Mouse (Mus musculus): ENCODE measurements around the gene Polr2e.

The Polr2e gene

GRCm38 (mm10) chr10:79996272-79997033, 43.1 kb downstream of the Polr2e start, which contains the start of gene Abca7:
Abca7 (plus strand) TSS chr10:79996494.
- TF ChIP-seq GATA4 (IDR thresholded peaks at IDR 0.05; ENCODE audit: insufficient replicate concordance, low read length), result no peak

GRCm38 (mm10) chr10:79995636-79996035, 44.0 kb downstream of the Polr2e start:
- no peak for TF ChIP-seq GATA4 (IDR thresholded peaks at IDR 0.05; ENCODE audit: insufficient replicate concordance, low read length)

DNA sequence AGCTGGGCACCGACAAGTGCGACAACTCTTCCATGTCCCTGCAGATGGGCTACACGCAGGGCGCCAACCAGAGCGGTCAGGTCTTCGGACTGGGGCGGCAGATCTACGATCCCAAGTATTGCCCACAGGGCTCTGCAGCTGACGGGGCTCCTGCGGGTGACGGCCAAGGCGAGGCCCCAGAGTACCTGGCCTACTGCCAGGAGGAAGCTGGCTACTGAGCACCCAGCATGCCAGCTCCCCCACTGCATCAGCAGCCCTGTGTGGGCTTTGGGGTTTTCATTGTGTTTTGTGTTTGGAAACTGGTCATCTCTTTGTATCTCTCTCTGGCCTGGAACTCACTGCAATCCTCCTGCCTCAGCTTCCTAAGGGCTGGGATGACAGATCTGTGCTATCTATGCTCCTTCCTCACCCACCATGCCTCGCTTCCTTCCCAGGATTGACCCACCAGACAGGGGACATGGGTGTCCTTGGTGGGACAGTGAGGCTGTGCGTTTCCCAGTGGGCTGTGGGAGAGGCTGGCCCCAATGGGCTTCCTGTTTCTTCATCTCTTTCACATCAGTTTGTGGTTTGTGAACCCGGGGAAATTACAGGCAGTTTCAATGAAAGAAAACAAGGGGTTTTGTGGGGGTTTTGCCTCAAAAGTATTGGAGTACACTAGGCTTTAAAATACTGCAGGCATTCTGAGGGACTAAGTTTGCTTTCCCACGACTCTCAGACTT, 45.0 kb downstream of the Polr2e start:
- no peak for TF ChIP-seq GATA4 (IDR thresholded peaks at IDR 0.05; ENCODE audit: insufficient replicate concordance, low read length)

DNA sequence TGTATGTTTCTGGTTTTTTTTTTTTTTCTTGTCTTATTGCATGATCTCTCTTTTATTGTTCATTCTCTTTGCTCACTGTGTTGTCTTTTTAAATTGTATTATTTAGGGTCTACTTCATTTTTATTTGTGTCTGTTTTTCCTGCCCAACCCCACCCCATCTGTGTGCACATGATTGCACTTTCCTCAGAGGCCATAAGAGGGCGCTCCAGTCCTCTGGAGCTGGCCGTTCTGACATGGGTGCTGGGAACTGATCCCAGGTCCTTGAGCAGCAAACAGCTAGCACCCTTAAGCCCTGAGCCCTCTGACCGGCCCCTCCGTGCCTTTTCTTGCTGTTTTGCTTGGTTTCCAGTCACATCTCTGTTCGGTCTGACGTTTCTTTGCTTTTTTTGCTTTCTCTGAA, 48.0 kb downstream of the Polr2e start:
- no peak for TF ChIP-seq GATA4 (IDR thresholded peaks at IDR 0.05; ENCODE audit: insufficient replicate concordance, low read length)

GRCm38 (mm10) chr10:79991099-79991498, 48.5 kb downstream of the Polr2e start:
- no peak for TF ChIP-seq GATA4 (IDR thresholded peaks at IDR 0.05; ENCODE audit: insufficient replicate concordance, low read length)

GRCm38 (mm10) chr10:79989870-79990269, 49.7 kb downstream of the Polr2e start:
- TF ChIP-seq GATA4 (IDR thresholded peaks at IDR 0.05; ENCODE audit: insufficient replicate concordance, low read length), result no peak

DNA sequence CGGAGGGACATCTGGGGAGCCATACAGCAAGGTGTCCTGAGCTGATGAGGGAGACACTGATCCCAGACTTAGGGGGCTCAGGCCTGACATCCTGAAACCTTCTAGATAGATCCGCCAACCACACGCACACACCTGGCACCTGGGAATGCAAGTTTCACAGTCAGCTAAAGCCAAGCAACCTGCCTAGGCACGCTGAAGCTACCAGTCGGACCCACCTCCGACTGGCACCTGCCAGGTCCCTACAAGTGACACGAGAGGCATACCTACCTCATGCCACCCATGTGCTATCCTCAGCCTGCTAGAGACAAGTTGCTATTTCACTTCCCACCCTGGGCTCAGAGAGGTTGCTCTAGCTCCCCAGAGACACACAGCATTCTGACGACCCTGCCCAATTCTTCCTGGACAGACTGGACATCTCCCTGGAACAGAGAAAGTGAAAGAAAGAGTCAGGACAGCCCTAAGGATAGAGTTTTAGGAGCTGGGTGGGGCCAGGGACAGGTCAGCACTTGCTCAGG, 50.3 kb downstream of the Polr2e start:
- TF ChIP-seq GATA4 (IDR thresholded peaks at IDR 0.05; ENCODE audit: insufficient replicate concordance, low read length), result no peak

DNA sequence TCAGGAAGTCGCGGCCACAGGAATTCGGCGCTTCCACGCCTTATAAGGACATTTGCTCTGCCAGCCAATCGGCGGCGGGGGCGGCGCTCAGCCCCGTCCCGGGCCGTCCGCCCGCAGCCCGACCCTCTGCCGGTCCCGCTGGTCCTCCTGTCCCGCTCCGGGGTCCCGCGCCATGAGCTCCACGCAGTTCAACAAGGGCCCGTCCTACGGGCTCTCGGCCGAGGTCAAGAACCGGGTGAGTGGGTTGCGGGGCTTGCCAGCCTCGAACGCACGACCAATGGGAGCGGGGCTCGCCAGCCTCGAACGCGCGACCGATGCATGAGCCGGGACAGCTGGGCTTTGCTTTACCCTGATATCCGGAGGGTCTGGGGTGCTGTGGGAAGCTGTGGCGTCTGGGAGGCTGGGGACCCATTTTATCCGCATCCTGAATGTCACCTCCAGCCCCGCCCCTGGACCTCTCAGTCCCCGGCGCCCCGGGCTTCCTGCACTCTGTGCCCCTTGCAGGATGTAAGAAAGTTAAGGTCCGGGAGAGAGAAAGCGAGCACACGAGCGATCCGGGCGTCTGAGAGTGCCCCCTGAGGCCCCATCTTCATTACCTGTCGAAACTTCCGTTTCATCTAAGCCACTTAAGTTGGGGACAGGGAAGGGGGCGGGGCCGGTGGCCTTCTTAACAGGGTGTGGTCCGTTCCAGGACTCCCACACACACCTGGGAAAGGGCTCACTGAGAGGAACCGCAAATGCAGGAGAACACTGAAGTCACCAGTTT, 50.9 kb downstream of the Polr2e start, which contains the start of gene Cnn2:
Gene Cnn2, plus strand, starts transcription at position 79 of the 766 bp plus-strand sequence.
- no peak for TF ChIP-seq GATA4 (IDR thresholded peaks at IDR 0.05; ENCODE audit: insufficient replicate concordance, low read length)

DNA sequence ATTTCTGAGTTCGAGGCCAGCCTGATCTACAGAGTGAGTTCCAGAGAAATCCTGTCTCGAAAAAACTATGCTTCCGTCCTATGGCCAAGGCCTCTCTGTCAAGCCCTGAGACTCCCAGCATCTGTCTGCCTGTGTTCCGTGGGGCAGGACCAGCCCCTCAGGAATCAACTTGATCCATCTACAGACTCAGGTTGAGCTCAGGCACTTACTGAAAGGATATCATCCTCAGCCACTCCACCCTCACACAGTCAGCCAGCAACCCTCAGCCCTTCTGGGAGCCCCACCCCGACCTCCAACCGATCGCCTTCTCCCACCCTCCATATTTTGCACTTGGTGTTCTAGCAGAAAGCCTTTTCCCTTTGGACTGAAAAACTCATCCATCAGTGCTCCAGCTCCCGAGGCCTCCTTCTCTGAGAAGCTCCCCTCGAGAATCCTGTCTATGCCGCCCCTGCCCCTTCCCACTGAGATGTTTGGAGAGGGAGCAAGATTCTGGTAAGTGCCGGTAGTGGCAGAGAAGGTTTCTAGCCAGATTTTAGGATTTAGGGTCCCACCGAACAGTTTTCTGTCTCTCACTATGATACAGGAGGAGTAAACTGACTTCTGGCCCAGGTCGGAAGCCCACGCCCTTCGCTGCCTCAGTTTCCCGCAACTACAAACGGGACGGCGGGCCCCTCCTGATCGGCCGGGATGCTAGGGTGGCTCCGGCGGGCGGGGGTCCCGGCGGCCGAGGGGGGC, 51.7 kb downstream of the Polr2e start:
- no peak for TF ChIP-seq GATA4 (IDR thresholded peaks at IDR 0.05; ENCODE audit: insufficient replicate concordance, low read length)

DNA sequence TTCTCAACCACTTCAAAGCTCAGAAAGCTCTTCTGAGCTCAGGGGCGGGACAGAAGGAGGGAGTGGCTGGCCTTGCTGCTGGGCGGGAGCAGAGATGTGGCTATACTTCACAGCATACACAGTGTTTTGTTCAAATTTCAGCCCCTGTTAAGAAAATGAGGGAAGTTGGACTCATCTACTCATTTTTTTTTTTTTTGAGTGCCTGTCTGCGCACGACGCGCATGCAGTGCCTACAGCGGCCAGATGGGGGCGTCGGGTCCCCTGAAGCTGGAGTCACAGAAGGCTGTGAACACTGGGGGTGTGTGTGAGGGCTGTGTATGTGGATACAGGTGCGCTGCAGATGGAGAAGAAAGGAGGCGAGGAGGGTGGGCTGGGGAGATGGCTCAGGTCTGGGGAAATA, 52.6 kb downstream of the Polr2e start:
- TF ChIP-seq GATA4 (IDR thresholded peaks at IDR 0.05; ENCODE audit: insufficient replicate concordance, low read length), result no peak

GRCm38 (mm10) chr10:79986232-79986878, 53.2 kb downstream of the Polr2e start:
- no peak for TF ChIP-seq GATA4 (IDR thresholded peaks at IDR 0.05; ENCODE audit: insufficient replicate concordance, low read length)

All from liver, adult (tissue).